Mouse (Mus musculus) lung, adult 2 months (tissue): ENCODE measurements around the gene Yars. TPM values are rescaled to one million over a fixed set of nuclear protein-coding genes. Genes with fewer than 3 reads are reported as not detected.

ENCODE experiments used
- DNase-seq: peaks from one replicate; pipeline ENCODE4 v3.0.0; 2022
- H3K4me1 ChIP-seq: fragments of 200-500 bp; 2 replicates; pipeline ENCODE4 v1.6.1; 2011; ENCODE audit warnings: low read length; ENCODE audit not compliant: control insufficient read depth, insufficient read depth
- H3K4me3 ChIP-seq: fragments of 200-500 bp; replicated peaks from 2 replicates; pipeline ENCODE3; 2011; ENCODE audit warnings: low read depth, mild to moderate bottlenecking, control low read depth, low read length; ENCODE audit errors: extremely low read depth
- CTCF ChIP-seq: fragments of 200-500 bp; IDR thresholded peaks from 2 replicates; pipeline ENCODE4 v1.5.1; 2011; ENCODE audit warnings: mild to moderate bottlenecking, low read length, control low read depth; ENCODE audit not compliant: insufficient read depth
- POLR2A ChIP-seq: fragments of 200-500 bp; IDR thresholded peaks from 2 replicates; pipeline ENCODE4 v1.6.1; 2011; ENCODE audit warnings: low read depth, mild to moderate bottlenecking, control low read depth, low read length, borderline replicate concordance; ENCODE audit errors: extremely low read depth
- WGBS: fragments of 180-500 bp; shearing (Covaris S2); methylation state at CpG from one replicate; pipeline ENCODE4 v1.1.7; 2018; 5-methylcytosine and 5-hydroxymethylcytosine counted together
- polyA plus RNA-seq: library from polyadenylated mRNA; depleted of rRNA; stranded (reverse); fragments of >200 nt; gene quantifications from 2 replicates; pipeline ENCODE4 v1.2.3, GENCODE M21; 2012

Gene Yars
- polyA plus RNA-seq, 1 experiment, result 15.4 TPM

- no peaks in the 10 kb centered on the region for H3K4me1 ChIP-seq
- H3K4me3 ChIP-seq, result no peak overlapping the region
- no peak for TF ChIP-seq POLR2A
- 13% methylated on average over 2 of the region's 2 CpGs for WGBS
- no peak for DNase-seq
Observed at GRCm38 (mm10) chr4:129146392-129146791, 43.2 kb upstream of the Yars start.

GRCm38 (mm10) chr4:129147552-129148103, 41.9 kb upstream of the Yars start:
- Histone ChIP-seq H3K4me3 (no peak overlapping the region), H3K4me1 (no peaks in the 10 kb centered on the region)
- 83% methylated on average over 13 of the region's 13 CpGs for WGBS
- TF ChIP-seq POLR2A (no peak), CTCF (no peak)
- DNase-seq, result no peak

- WGBS, result 74% methylated on average over 1 of the region's 1 CpGs
- DNase-seq, result no peak
- TF ChIP-seq CTCF (no peak), POLR2A (no peak)
- Histone ChIP-seq H3K4me1 (no peaks in the 10 kb centered on the region), H3K4me3 (no peak overlapping the region)
Observed at GRCm38 (mm10) chr4:129149321-129149720, 40.2 kb upstream of the Yars start.

GRCm38 (mm10) chr4:129151276-129151811, 38.2 kb upstream of the Yars start:
- TF ChIP-seq POLR2A (no peak), CTCF (no peak)
- Histone ChIP-seq H3K4me1 (no peaks in the 10 kb centered on the region), H3K4me3 (no peak overlapping the region)
- DNase-seq, result no peak
- WGBS, result 79% methylated on average over 4 of the region's 4 CpGs

- Histone ChIP-seq H3K4me1 (no peaks in the 10 kb centered on the region), H3K4me3 (no peak overlapping the region)
- DNase-seq, result no peak
- TF ChIP-seq POLR2A (no peak), CTCF (no peak)
- WGBS, result 67% methylated on average over 5 of the region's 5 CpGs
Observed at GRCm38 (mm10) chr4:129157541-129157940, 32.0 kb upstream of the Yars start.

GRCm38 (mm10) chr4:129158549-129158948, 31.0 kb upstream of the Yars start:
- DNase-seq, result no peak
- WGBS, result 56% methylated on average over 3 of the region's 3 CpGs
- Histone ChIP-seq H3K4me1 (no peaks in the 10 kb centered on the region), H3K4me3 (no peak overlapping the region)
- TF ChIP-seq POLR2A (no peak), CTCF (no peak)

GRCm38 (mm10) chr4:129161076-129161475, 28.5 kb upstream of the Yars start:
- 100% methylated on average over 1 of the region's 1 CpGs for WGBS
- no peaks in the 10 kb centered on the region for H3K4me1 ChIP-seq

GRCm38 (mm10) chr4:129161581-129162255, 27.8 kb upstream of the Yars start:
- DNase-seq, result no peak
- H3K4me3 ChIP-seq, result no peak overlapping the region
- H3K4me1 ChIP-seq, result no peaks in the 10 kb centered on the region
- WGBS, result 86% methylated on average over 3 of the region's 4 CpGs
- no peak for TF ChIP-seq POLR2A
- no peak for TF ChIP-seq CTCF

More at GRCm38 (mm10) chr4:129161076-129161475, 28.5 kb upstream of the Yars start:
- H3K4me3 ChIP-seq, result no peak overlapping the region
- no peak for DNase-seq
- TF ChIP-seq CTCF, result no peak
- no peak for TF ChIP-seq POLR2A

- DNase-seq, result no peak
- TF ChIP-seq POLR2A (no peak), CTCF (no peak)
- Histone ChIP-seq H3K4me3 (no peak overlapping the region), H3K4me1 (no peaks in the 10 kb centered on the region)
- WGBS, result 63% methylated on average over 1 of the region's 1 CpGs
Observed at GRCm38 (mm10) chr4:129172529-129172928, 17.0 kb upstream of the Yars start.

GRCm38 (mm10) chr4:129179560-129179959, 10.0 kb upstream of the Yars start:
- TF ChIP-seq CTCF, result no peak
- TF ChIP-seq POLR2A, result no peak
- Histone ChIP-seq H3K4me1 (no peaks in the 10 kb centered on the region; the same call in 1 of the 2 replicates), H3K4me3 (no peak overlapping the region)
- no peak for DNase-seq
- 77% methylated on average over 1 of the region's 1 CpGs for WGBS
